Mouse (Mus musculus): ENCODE results near the gene Vmn1r142. TPM values are rescaled to one million over a fixed set of nuclear protein-coding genes. Genes with fewer than 3 reads are reported as not detected.
"Not testable (repeated sequence)": the region's sequence is repeated elsewhere in the genome, so short reads cannot be mapped to it uniquely, and the experiment has no call there.

The Vmn1r142 gene
- not detected for total RNA-seq (2021)

- intact Hi-C loops (cut with DNase I); DNase-seq (ENCODE audit: low spot score in 2 of 2): not testable (repeated sequence)
These were observed at the start of gene Vmn1r142 for GRCm38 (mm10) chr7:22163935-22164334. Gene Vmn1r142, minus strand, starts transcription at chr7:22164035.

- DNase-seq (ENCODE audit: low spot score in 2 of 2); intact Hi-C loops (cut with DNase I): not testable (repeated sequence)
These were observed 37.3 kb upstream of the Vmn1r142 start, which contains the start of gene Gm8653 for GRCm38 (mm10) chr7:22201164-22201563. Gene Gm8653, minus strand, starts transcription at chr7:22201264.

- intact Hi-C loops (cut with DNase I); DNase-seq (ENCODE audit: low spot score in 2 of 2): not testable (repeated sequence)
These were observed 25.2 kb upstream of the Vmn1r142 start, which contains the start of gene Vmn1r143 for GRCm38 (mm10) chr7:22189077-22189476. Gene Vmn1r143, plus strand, starts transcription at chr7:22189377.

- DNase-seq (ENCODE audit: low spot score in 2 of 2); intact Hi-C loops (cut with DNase I): not testable (repeated sequence)
These were observed 29.2 kb downstream of the Vmn1r142 start, which contains the start of gene Gm10666 for GRCm38 (mm10) chr7:22134641-22135040. Gene Gm10666, minus strand, starts transcription at chr7:22134741.

GRCm38 (mm10) chr7:22118145-22118544 is 45.7 kb downstream of the Vmn1r142 start, which contains the start of gene Gm16451:
Gene Gm16451, minus strand, starts transcription at chr7:22118245.
- intact Hi-C loops (cut with DNase I) = not testable (repeated sequence)

More at GRCm38 (mm10) chr7:22118145-22118544, 45.7 kb downstream of the Vmn1r142 start, which contains the start of gene Gm16451:
- not testable (repeated sequence) for DNase-seq (ENCODE audit: low spot score in 2 of 2)

Other genes with a start within 250 kb of the Vmn1r142 start
- not detected for gene Gm5891, start 242.7 kb downstream of the Vmn1r142 start, total RNA-seq (2021)
- gene Vmn1r137, start 169.4 kb downstream of the Vmn1r142 start, total RNA-seq (2021) = not detected
- gene Vmn1r138, start 135.1 kb downstream of the Vmn1r142 start, total RNA-seq (2021) = not detected
- gene Gm6176, start 107.7 kb downstream of the Vmn1r142 start, total RNA-seq (2021) = not detected
- not detected for gene Vmn1r139, start 95.0 kb downstream of the Vmn1r142 start, total RNA-seq (2021)
- not detected for gene Gm16451, start 45.8 kb downstream of the Vmn1r142 start, total RNA-seq (2021)
- gene Gm10666, start 29.3 kb downstream of the Vmn1r142 start, total RNA-seq (2021) = not detected
- gene Vmn1r143, start 25.3 kb upstream of the Vmn1r142 start, total RNA-seq (2021) = not detected
- not detected for gene Gm8653, start 37.2 kb upstream of the Vmn1r142 start, total RNA-seq (2021)
- gene Gm8453, start 65.4 kb upstream of the Vmn1r142 start, total RNA-seq (2021) = not detected
- gene Gm4187, start 165.7 kb upstream of the Vmn1r142 start, total RNA-seq (2021) = not detected
- not detected for gene Gm8660, start 207.0 kb upstream of the Vmn1r142 start, total RNA-seq (2021)
- gene Vmn1r148, start 249.5 kb upstream of the Vmn1r142 start, total RNA-seq (2021) = not detected